Mouse (Mus musculus): ENCODE results near the gene Dnaja4. TPM values are rescaled to one million over a fixed set of nuclear protein-coding genes. Genes with fewer than 3 reads are reported as not detected.

Dnaja4 gene
- polyA plus RNA-seq, 1 experiment from 2014 or later, result 6.9 TPM

DNA sequence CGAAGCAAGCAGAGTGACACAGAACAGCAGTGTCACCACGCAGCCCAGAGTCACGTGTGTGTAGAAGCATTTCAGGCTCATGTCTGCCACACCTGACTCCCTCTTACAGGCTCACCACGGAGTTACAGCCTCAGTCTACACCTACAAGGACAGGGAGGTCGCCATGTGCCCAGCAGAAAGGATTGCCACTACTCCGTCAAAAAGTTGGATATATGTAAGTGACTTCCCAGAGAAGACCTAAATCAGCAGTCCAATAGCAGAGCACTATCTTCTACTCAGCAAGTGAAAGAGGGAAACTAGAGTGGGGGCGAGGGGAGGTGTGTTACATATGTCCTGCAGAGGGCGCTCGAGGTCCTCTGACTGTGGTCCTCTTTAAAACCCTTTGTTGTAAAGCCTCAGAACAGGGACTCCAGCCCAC is 37.6 kb downstream of the Dnaja4 start:
- WGBS, result 19% methylated on average over 9 of the region's 9 CpGs
- H3K4me3 ChIP-seq (replicated peaks; ENCODE audit: low read length), result no peak overlapping the region
- no peaks in the 10 kb centered on the region for H3K9me3 ChIP-seq (ENCODE audit: control insufficient read depth, low read length)
- no peaks in the 10 kb centered on the region for H3K36me3 ChIP-seq (ENCODE audit: control insufficient read depth, insufficient read depth)
- H3K9ac ChIP-seq (replicated peaks; ENCODE audit: low read depth, low read length), result no peak overlapping the region
- no peak overlapping the region for H3K4me2 ChIP-seq (ENCODE audit: low read length)
- no peak overlapping the region for H3K27ac ChIP-seq (ENCODE audit: low read length)
- H3K27me3 ChIP-seq (replicated peaks; ENCODE audit: control insufficient read depth, insufficient read depth, low read length), result no peaks in the 10 kb centered on the region
- H3K4me1 ChIP-seq (replicated peaks; ENCODE audit: control insufficient read depth, insufficient read depth, low read length), result peaks cover 17% of the 10 kb centered on the region
- ATAC-seq, result no peak

GRCm38 (mm10) chr9:54738376-54738775 is 39.7 kb downstream of the Dnaja4 start:
- ATAC-seq, result 0 out of 2 replicates have a peak, but pooled peaks have one; percentile 32
- H3K9ac ChIP-seq (replicated peaks; ENCODE audit: low read depth, low read length), result no peak overlapping the region
- WGBS, result 29% methylated on average over 3 of the region's 3 CpGs

DNA sequence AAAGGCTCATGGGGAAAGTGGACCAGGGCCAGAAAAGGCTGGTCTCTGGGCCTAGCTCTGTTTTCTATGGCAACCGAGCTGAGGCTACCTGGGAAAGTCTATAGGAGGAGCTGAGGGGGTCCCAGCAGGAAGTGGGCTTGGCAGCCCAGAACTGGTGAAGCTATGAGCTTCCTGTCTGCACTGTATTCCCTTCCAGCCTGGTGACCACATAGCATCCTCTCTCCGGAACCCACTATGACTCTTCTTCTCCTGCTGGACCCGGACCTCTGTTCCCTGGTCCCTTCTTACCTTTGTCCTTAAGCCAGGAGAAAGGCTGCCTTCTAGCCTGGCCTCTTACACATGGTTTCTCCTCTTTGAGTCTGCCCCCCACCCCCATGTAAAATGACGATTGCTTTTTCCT is 45.2 kb downstream of the Dnaja4 start:
- 83% methylated on average over 4 of the region's 4 CpGs for WGBS
- no peak overlapping the region for H3K4me2 ChIP-seq (ENCODE audit: low read length)
- no peak overlapping the region for H3K27ac ChIP-seq (ENCODE audit: low read length)
- no peak for ATAC-seq
- no peaks in the 10 kb centered on the region for H3K36me3 ChIP-seq (ENCODE audit: control insufficient read depth, insufficient read depth)
- H3K4me1 ChIP-seq (replicated peaks; ENCODE audit: control insufficient read depth, insufficient read depth, low read length), result peaks cover 2% of the 10 kb centered on the region; the same call in 1 of the 2 replicates
- no peak overlapping the region for H3K9ac ChIP-seq (replicated peaks; ENCODE audit: low read depth, low read length)
- H3K4me3 ChIP-seq (replicated peaks; ENCODE audit: low read length), result no peak overlapping the region
- H3K9me3 ChIP-seq (ENCODE audit: control insufficient read depth, low read length), result no peaks in the 10 kb centered on the region
- H3K27me3 ChIP-seq (replicated peaks; ENCODE audit: control insufficient read depth, insufficient read depth, low read length), result no peaks in the 10 kb centered on the region

More at GRCm38 (mm10) chr9:54738376-54738775, 39.7 kb downstream of the Dnaja4 start:
- H3K4me3 ChIP-seq (replicated peaks; ENCODE audit: low read length), result no peak overlapping the region
- H3K4me2 ChIP-seq (ENCODE audit: low read length), result no peak overlapping the region
- H3K9me3 ChIP-seq (ENCODE audit: control insufficient read depth, low read length), result no peaks in the 10 kb centered on the region
- H3K4me1 ChIP-seq (replicated peaks; ENCODE audit: control insufficient read depth, insufficient read depth, low read length), result peaks cover 9% of the 10 kb centered on the region
- no peak overlapping the region for H3K27ac ChIP-seq (ENCODE audit: low read length)
- H3K27me3 ChIP-seq (replicated peaks; ENCODE audit: control insufficient read depth, insufficient read depth, low read length), result no peaks in the 10 kb centered on the region
- H3K36me3 ChIP-seq (ENCODE audit: control insufficient read depth, insufficient read depth), result no peaks in the 10 kb centered on the region

- Histone ChIP-seq H3K36me3 (ENCODE audit: control insufficient read depth, insufficient read depth) (no peaks in the 10 kb centered on the region), H3K9me3 (ENCODE audit: control insufficient read depth, low read length) (no peaks in the 10 kb centered on the region), H3K9ac (replicated peaks; ENCODE audit: low read depth, low read length) (no peak overlapping the region), H3K27ac (ENCODE audit: low read length) (no peak overlapping the region), H3K27me3 (replicated peaks; ENCODE audit: control insufficient read depth, insufficient read depth, low read length) (no peaks in the 10 kb centered on the region), H3K4me3 (replicated peaks; ENCODE audit: low read length) (no peak overlapping the region), H3K4me2 (ENCODE audit: low read length) (no peak overlapping the region), H3K4me1 (replicated peaks; ENCODE audit: control insufficient read depth, insufficient read depth, low read length) (no peaks in the 10 kb centered on the region; the same call in 1 of the 2 replicates)
- no peak; the same call in 1 of the 2 replicates for ATAC-seq
- 53% methylated on average over 13 of the region's 13 CpGs for WGBS
These were observed 47.2 kb downstream of the Dnaja4 start for GRCm38 (mm10) chr9:54745740-54746370.

DNA sequence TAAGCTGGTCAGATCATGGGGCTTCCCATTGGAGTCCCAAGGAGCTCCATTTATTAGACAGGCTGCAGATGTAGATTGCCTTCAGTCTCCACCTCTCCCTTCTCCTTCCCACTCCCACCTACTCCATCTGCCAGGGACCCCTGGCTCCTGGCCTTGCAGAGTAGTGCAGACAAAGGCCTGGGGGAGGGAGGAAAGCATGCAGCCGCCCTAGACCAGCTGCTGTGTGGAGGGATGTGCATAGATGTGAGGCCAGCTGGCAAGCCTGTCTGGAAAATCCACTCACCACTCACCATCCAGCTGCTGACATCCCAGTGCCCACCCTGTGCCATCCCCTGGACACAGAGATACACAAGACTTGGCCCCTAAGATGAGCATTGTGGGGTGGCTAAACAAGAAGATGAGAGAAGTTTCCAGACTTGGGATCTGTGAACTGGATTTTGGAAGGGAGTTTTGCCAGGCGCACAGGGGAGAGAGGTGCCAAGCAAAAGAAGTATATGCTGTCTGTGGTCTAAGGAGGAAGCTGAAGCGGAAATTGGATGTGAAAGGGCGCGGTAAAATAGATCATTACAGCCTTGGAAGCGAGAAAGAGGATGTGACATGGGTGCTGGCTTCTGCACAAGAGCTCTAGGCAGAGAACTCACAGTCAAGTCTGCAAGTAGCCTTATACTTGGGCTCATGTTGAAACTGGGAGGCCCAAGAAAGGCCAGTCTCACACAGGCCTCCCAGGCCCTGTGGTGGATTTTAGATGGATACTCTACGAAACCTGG is 51.7 kb downstream of the Dnaja4 start:
- Histone ChIP-seq H3K27me3 (replicated peaks; ENCODE audit: control insufficient read depth, insufficient read depth, low read length) (no peaks in the 10 kb centered on the region), H3K27ac (ENCODE audit: low read length) (no peak overlapping the region), H3K4me2 (ENCODE audit: low read length) (no peak overlapping the region), H3K9ac (replicated peaks; ENCODE audit: low read depth, low read length) (no peak overlapping the region), H3K4me3 (replicated peaks; ENCODE audit: low read length) (no peak overlapping the region), H3K4me1 (replicated peaks; ENCODE audit: control insufficient read depth, insufficient read depth, low read length) (no peaks in the 10 kb centered on the region; the same call in 1 of the 2 replicates), H3K9me3 (ENCODE audit: control insufficient read depth, low read length) (no peaks in the 10 kb centered on the region), H3K36me3 (ENCODE audit: control insufficient read depth, insufficient read depth) (no peaks in the 10 kb centered on the region)
- 86% methylated on average over 7 of the region's 7 CpGs for WGBS
- ATAC-seq, result no peak

- H3K4me3 ChIP-seq (replicated peaks; ENCODE audit: low read length), result no peak overlapping the region
- 100% methylated on average over 1 of the region's 2 CpGs for WGBS
- H3K27ac ChIP-seq (ENCODE audit: low read length), result no peak overlapping the region
- no peaks in the 10 kb centered on the region; the same call in 1 of the 2 replicates for H3K4me1 ChIP-seq (replicated peaks; ENCODE audit: control insufficient read depth, insufficient read depth, low read length)
- no peak for ATAC-seq
- H3K9me3 ChIP-seq (ENCODE audit: control insufficient read depth, low read length), result no peaks in the 10 kb centered on the region
- no peak overlapping the region for H3K9ac ChIP-seq (replicated peaks; ENCODE audit: low read depth, low read length)
- H3K4me2 ChIP-seq (ENCODE audit: low read length), result no peak overlapping the region
- H3K27me3 ChIP-seq (replicated peaks; ENCODE audit: control insufficient read depth, insufficient read depth, low read length), result no peaks in the 10 kb centered on the region
- no peaks in the 10 kb centered on the region for H3K36me3 ChIP-seq (ENCODE audit: control insufficient read depth, insufficient read depth)
These were observed 53.0 kb downstream of the Dnaja4 start for GRCm38 (mm10) chr9:54751684-54752083.

GRCm38 (mm10) chr9:54752201-54752943 is 53.7 kb downstream of the Dnaja4 start:
- no peak for ATAC-seq
- WGBS, result 35% methylated on average over 21 of the region's 21 CpGs
- Histone ChIP-seq H3K9ac (replicated peaks; ENCODE audit: low read depth, low read length) (no peak overlapping the region), H3K4me3 (replicated peaks; ENCODE audit: low read length) (no peak overlapping the region), H3K4me1 (replicated peaks; ENCODE audit: control insufficient read depth, insufficient read depth, low read length) (no peaks in the 10 kb centered on the region; the same call in 1 of the 2 replicates), H3K27me3 (replicated peaks; ENCODE audit: control insufficient read depth, insufficient read depth, low read length) (no peaks in the 10 kb centered on the region), H3K9me3 (ENCODE audit: control insufficient read depth, low read length) (no peaks in the 10 kb centered on the region), H3K4me2 (ENCODE audit: low read length) (no peak overlapping the region), H3K36me3 (ENCODE audit: control insufficient read depth, insufficient read depth) (no peaks in the 10 kb centered on the region), H3K27ac (ENCODE audit: low read length) (no peak overlapping the region)

DNA sequence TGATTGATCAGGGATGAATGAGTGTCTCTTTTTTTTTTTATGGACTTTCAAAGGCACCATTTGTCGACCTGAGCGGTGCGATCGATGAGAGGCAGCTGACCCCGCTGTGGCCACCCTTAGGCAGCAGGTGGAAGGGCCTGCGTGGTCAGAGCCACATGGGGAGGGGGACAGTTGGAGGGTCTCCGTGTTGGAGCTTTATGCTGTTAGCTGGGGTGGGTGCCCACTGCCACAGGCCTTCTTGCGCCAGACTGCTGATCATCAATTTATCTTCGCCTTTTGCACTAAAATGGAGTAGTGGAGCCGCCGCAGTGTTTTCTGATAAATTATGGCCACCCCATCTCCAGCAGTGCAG is 54.2 kb downstream of the Dnaja4 start:
- Histone ChIP-seq H3K9me3 (ENCODE audit: control insufficient read depth, low read length) (no peaks in the 10 kb centered on the region), H3K27ac (ENCODE audit: low read length) (no peak overlapping the region), H3K4me3 (replicated peaks; ENCODE audit: low read length) (no peak overlapping the region), H3K4me1 (replicated peaks; ENCODE audit: control insufficient read depth, insufficient read depth, low read length) (no peaks in the 10 kb centered on the region; the same call in 1 of the 2 replicates), H3K36me3 (ENCODE audit: control insufficient read depth, insufficient read depth) (no peaks in the 10 kb centered on the region), H3K27me3 (replicated peaks; ENCODE audit: control insufficient read depth, insufficient read depth, low read length) (no peaks in the 10 kb centered on the region), H3K4me2 (ENCODE audit: low read length) (no peak overlapping the region), H3K9ac (replicated peaks; ENCODE audit: low read depth, low read length) (no peak overlapping the region)
- ATAC-seq, result no peak
- WGBS, result 64% methylated on average over 11 of the region's 11 CpGs

DNA sequence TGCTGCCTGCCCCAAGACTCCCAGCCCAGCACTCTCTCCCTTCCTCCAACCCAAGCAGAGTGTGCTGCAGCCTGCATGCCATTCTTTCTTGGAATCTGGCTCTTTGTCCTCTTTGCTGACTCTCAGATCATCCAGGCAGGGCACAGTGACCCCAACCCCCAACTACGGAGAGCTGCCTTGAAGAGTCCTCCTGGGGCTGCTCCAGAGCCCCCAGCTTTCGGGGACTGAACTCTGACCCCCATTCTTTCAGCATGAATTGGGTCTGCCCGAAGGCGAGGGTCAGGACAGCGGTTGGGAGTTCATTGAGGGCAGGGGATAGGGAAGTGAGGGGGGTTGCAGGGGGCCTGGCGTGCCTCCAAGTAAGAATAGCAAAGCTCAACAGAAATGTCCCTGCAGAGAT is 60.9 kb downstream of the Dnaja4 start:
- Histone ChIP-seq H3K4me2 (ENCODE audit: low read length) (no peak overlapping the region), H3K4me1 (replicated peaks; ENCODE audit: control insufficient read depth, insufficient read depth, low read length) (peaks cover 2% of the 10 kb centered on the region), H3K9ac (replicated peaks; ENCODE audit: low read depth, low read length) (no peak overlapping the region), H3K27ac (ENCODE audit: low read length) (no peak overlapping the region), H3K9me3 (ENCODE audit: control insufficient read depth, low read length) (no peaks in the 10 kb centered on the region), H3K36me3 (ENCODE audit: control insufficient read depth, insufficient read depth) (no peaks in the 10 kb centered on the region), H3K4me3 (replicated peaks; ENCODE audit: low read length) (no peak overlapping the region), H3K27me3 (replicated peaks; ENCODE audit: control insufficient read depth, insufficient read depth, low read length) (peaks cover 17% of the 10 kb centered on the region)
- WGBS, result 15% methylated on average over 6 of the region's 6 CpGs
- ATAC-seq, result no peak

All from forebrain, embryonic 16.5 days (tissue).